Comparison of ENCODE assay signal across 24 mouse cellular contexts in the genomic region with DNA sequence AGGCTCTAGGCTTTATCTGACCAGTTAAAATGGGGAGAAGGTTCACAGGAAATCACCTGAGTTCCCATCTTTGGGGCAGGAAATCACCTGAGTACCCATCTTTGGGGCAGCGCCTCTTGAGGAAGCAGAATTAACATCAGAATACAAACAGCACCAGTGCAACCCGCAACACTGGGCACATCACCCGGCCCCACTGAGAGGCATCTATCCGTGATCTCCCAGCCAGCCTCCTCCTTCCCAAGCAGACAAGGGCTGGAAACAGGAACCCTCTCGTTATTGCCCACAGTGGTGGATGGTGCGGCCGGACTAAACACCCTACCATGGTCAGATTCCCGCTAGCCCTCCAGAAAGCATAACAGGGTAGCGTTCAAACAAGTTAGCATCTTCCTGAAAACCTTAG. TPM values are rescaled to one million over a fixed set of nuclear protein-coding genes. Genes with fewer than 3 reads are reported as not detected.
DNase-seq lines count a peak whose midpoint lies in the region; ATAC-seq and TF ChIP-seq lines count a peak whose summit lies in the region.
"Had no signal": no experiment of that assay in that cellular context is flagged by ENCODE, and none has a peak within 500 bp of the region (broad histone marks: within the 10 kb centered on the region; RNA-seq: fewer than 3 reads in every experiment).

No protein-coding gene starts in this region.

- no peak for TF ChIP-seq EP300 in liver, postnatal 0 days (IDR thresholded peaks at IDR 0.05; ENCODE audit: low read depth)

- no peak overlapping the region for H3K4me2 ChIP-seq in forebrain, embryonic 11.5 days (ENCODE audit: low read depth, low read length, severe bottlenecking)
- H3K4me2 ChIP-seq in forebrain, embryonic 14.5 days (ENCODE audit: low read length): no peak overlapping the region
- H3K4me2 ChIP-seq in liver, postnatal 0 days (ENCODE audit: low read depth, low read length): no peak overlapping the region
- no peak overlapping the region for H3K4me2 ChIP-seq in liver, embryonic 11.5 days
- H3K4me2 ChIP-seq: embryonic facial prominence, embryonic 12.5 days; forebrain, embryonic 12.5 days; forebrain, embryonic 15.5 days had no signal

- DNase-seq in forebrain, embryonic 11.5 days (ENCODE audit: low spot score): peak; percentile 46
- no peak for DNase-seq in forebrain, embryonic 14.5 days (ENCODE audit: low spot score)
- DNase-seq in heart, embryonic 10.5 days (ENCODE audit: low spot score): peak; percentile 57
- no peak for DNase-seq in heart, postnatal 14 days
- DNase-seq in liver, postnatal 0 days: peak; percentile 8
- no peak for DNase-seq in liver, embryonic 11.5 days (ENCODE audit: low spot score)
- DNase-seq: adrenal gland, adult 8-10 months; adrenal gland, postnatal 14 days; adrenal gland, postnatal 36 days; B cell, adult 2 months; cerebellum, adult 11-12 months; cerebellum, adult 2 months; cerebellum, adult 9-10 months; cerebellum, postnatal 10 days; cerebellum, postnatal 25 days; forebrain, postnatal 0 days had no signal

- H3K4me3 ChIP-seq in forebrain, embryonic 11.5 days (ENCODE audit: low read depth, low read length): no peak overlapping the region
- H3K4me3 ChIP-seq in forebrain, embryonic 14.5 days (ENCODE audit: low read depth, low read length): no peak overlapping the region
- no peak overlapping the region for H3K4me3 ChIP-seq in heart, embryonic 10.5 days
- no peak overlapping the region for H3K4me3 ChIP-seq in liver, postnatal 0 days (ENCODE audit: low read depth, low read length)
- H3K4me3 ChIP-seq in liver, embryonic 11.5 days (ENCODE audit: low read depth, low read length): no peak overlapping the region
- H3K4me3 ChIP-seq: embryonic facial prominence, embryonic 10.5 days; embryonic facial prominence, embryonic 12.5 days; forebrain, embryonic 12.5 days; forebrain, embryonic 15.5 days had no signal

- peaks cover 2% of the 10 kb centered on the region; the same call in 1 of the 2 replicates for H3K27me3 ChIP-seq in forebrain, embryonic 11.5 days (ENCODE audit: control insufficient read depth, insufficient read depth, low read length)
- no peaks in the 10 kb centered on the region; the same call in 1 of the 2 replicates for H3K27me3 ChIP-seq in forebrain, embryonic 14.5 days (replicated peaks; ENCODE audit: control insufficient read depth, insufficient read depth, low read length)
- H3K27me3 ChIP-seq in heart, embryonic 10.5 days (ENCODE audit: insufficient read depth, poor library complexity, severe bottlenecking): peaks cover 28% of the 10 kb centered on the region
- H3K27me3 ChIP-seq in liver, postnatal 0 days (ENCODE audit: insufficient read depth, low read length): 0 out of 2 replicates have a peak, but pooled peaks cover 8% of the 10 kb centered on the region
- H3K27me3 ChIP-seq in liver, embryonic 11.5 days (replicated peaks; ENCODE audit: control insufficient read depth, insufficient read depth, low read length): 0 out of 2 replicates have a peak, but pooled peaks cover 3% of the 10 kb centered on the region
- H3K27me3 ChIP-seq: forebrain, embryonic 15.5 days had no signal

- 84% methylated on average over 9 of the region's 9 CpGs for WGBS in forebrain, embryonic 11.5 days
- WGBS in forebrain, embryonic 14.5 days: 84% methylated on average over 9 of the region's 9 CpGs
- 84% methylated on average over 9 of the region's 9 CpGs for WGBS in heart, embryonic 10.5 days
- WGBS in liver, postnatal 0 days (ENCODE audit: insufficient replicate concordance): 71% methylated on average over 9 of the region's 9 CpGs
- 78% methylated on average over 9 of the region's 9 CpGs for WGBS in liver, embryonic 11.5 days

- H3K9ac ChIP-seq in forebrain, embryonic 11.5 days (ENCODE audit: low read length): no peak overlapping the region
- H3K9ac ChIP-seq in forebrain, embryonic 14.5 days (ENCODE audit: low read length): no peak overlapping the region
- no peak overlapping the region for H3K9ac ChIP-seq in liver, postnatal 0 days (replicated peaks)
- no peak overlapping the region for H3K9ac ChIP-seq in liver, embryonic 11.5 days (ENCODE audit: low read depth, low read length)
- H3K9ac ChIP-seq: embryonic facial prominence, embryonic 12.5 days; forebrain, embryonic 12.5 days; forebrain, embryonic 15.5 days; forebrain, postnatal 0 days had no signal

- H3K27ac ChIP-seq in forebrain, embryonic 11.5 days (ENCODE audit: low read depth, low read length): no peak overlapping the region
- no peak overlapping the region for H3K27ac ChIP-seq in forebrain, embryonic 14.5 days (ENCODE audit: low read depth, low read length)
- H3K27ac ChIP-seq in heart, embryonic 10.5 days: no peak overlapping the region
- H3K27ac ChIP-seq in liver, postnatal 0 days (ENCODE audit: low read depth): no peak overlapping the region
- no peak overlapping the region for H3K27ac ChIP-seq in liver, embryonic 11.5 days (ENCODE audit: low read depth, low read length)
- H3K27ac ChIP-seq: embryonic facial prominence, embryonic 10.5 days; embryonic facial prominence, embryonic 12.5 days; forebrain, embryonic 12.5 days; forebrain, embryonic 15.5 days had no signal

- ATAC-seq in forebrain, embryonic 11.5 days (replicated peaks; ENCODE audit: low FRiP score): no peak
- no peak for ATAC-seq in forebrain, embryonic 14.5 days
- ATAC-seq in liver, postnatal 0 days: no peak
- no peak for ATAC-seq in liver, embryonic 11.5 days (replicated peaks; ENCODE audit: low FRiP score)
- ATAC-seq: activated CD4-positive, CD25-positive, alpha-beta regulatory T cell, adult 4 months; CD4-positive, CD25-positive, alpha-beta regulatory T cell, adult 4 months; forebrain, embryonic 15.5 days; forebrain, postnatal 0 days; Patski had no signal

- H3K36me3 ChIP-seq in forebrain, embryonic 11.5 days (ENCODE audit: control insufficient read depth, insufficient read depth, low read length): no peaks in the 10 kb centered on the region
- H3K36me3 ChIP-seq in forebrain, embryonic 14.5 days (ENCODE audit: control insufficient read depth, insufficient read depth, low read length): no peaks in the 10 kb centered on the region
- H3K36me3 ChIP-seq in heart, embryonic 10.5 days: no peaks in the 10 kb centered on the region
- H3K36me3 ChIP-seq in liver, postnatal 0 days (replicated peaks; ENCODE audit: insufficient read depth, low read length): no peaks in the 10 kb centered on the region
- no peaks in the 10 kb centered on the region for H3K36me3 ChIP-seq in liver, embryonic 11.5 days (ENCODE audit: control insufficient read depth, insufficient read depth, low read length)
- H3K36me3 ChIP-seq: embryonic facial prominence, embryonic 10.5 days; embryonic facial prominence, embryonic 12.5 days; forebrain, embryonic 12.5 days; forebrain, embryonic 15.5 days; G1E had no signal

- intact Hi-C loops in heart, postnatal 14 days (cut with DNase I): no loop called here

- no peaks in the 10 kb centered on the region for H3K9me3 ChIP-seq in forebrain, embryonic 11.5 days (ENCODE audit: control insufficient read depth, low read length)
- H3K9me3 ChIP-seq in forebrain, embryonic 14.5 days (replicated peaks; ENCODE audit: control insufficient read depth, low read length): no peaks in the 10 kb centered on the region
- no peaks in the 10 kb centered on the region for H3K9me3 ChIP-seq in heart, embryonic 10.5 days
- no peaks in the 10 kb centered on the region for H3K9me3 ChIP-seq in liver, postnatal 0 days (ENCODE audit: low read length)
- no peaks in the 10 kb centered on the region for H3K9me3 ChIP-seq in liver, embryonic 11.5 days (ENCODE audit: control insufficient read depth, low read length)
- H3K9me3 ChIP-seq: embryonic facial prominence, embryonic 10.5 days; embryonic facial prominence, embryonic 12.5 days; forebrain, embryonic 12.5 days; forebrain, embryonic 15.5 days; G1E had no signal

- no peak for TF ChIP-seq CTCF in liver, postnatal 0 days (IDR thresholded peaks at IDR 0.05; ENCODE audit: low read depth)

- H3K4me1 ChIP-seq in forebrain, embryonic 11.5 days (replicated peaks; ENCODE audit: control insufficient read depth, insufficient read depth, low read length): peaks cover 8% of the 10 kb centered on the region; the same call in 1 of the 2 replicates
- H3K4me1 ChIP-seq in forebrain, embryonic 14.5 days (ENCODE audit: control insufficient read depth, insufficient read depth, low read length): peaks cover 22% of the 10 kb centered on the region
- peaks cover 8% of the 10 kb centered on the region; the same call in 1 of the 2 replicates for H3K4me1 ChIP-seq in heart, embryonic 10.5 days
- no peaks in the 10 kb centered on the region for H3K4me1 ChIP-seq in liver, postnatal 0 days (ENCODE audit: insufficient read depth)
- H3K4me1 ChIP-seq in liver, embryonic 11.5 days (replicated peaks; ENCODE audit: control insufficient read depth, insufficient read depth, low read length): no peaks in the 10 kb centered on the region

RNA-seq across cellular contexts. Expression of gene Top1, which starts 57.3 kb away (rescaled TPM):
- polyA plus RNA-seq in forebrain, embryonic 11.5 days (2014; fragmentation: Nextera tagmentation; extraction: Ambion mirVana): 118 and 140 TPM in 2 replicates
- polyA plus RNA-seq in forebrain, embryonic 14.5 days (2014; fragmentation: Nextera tagmentation; extraction: Ambion mirVana): 84.0 and 85.1 TPM in 2 replicates
- polyA plus RNA-seq in heart, embryonic 10.5 days (2016; fragmentation: Nextera tagmentation; extraction: Ambion mirVana): 54.7 and 69.5 TPM in 2 replicates
- total RNA-seq in heart, postnatal 14 days (2021): 10 to 100 TPM; 59.1 to 60.9 TPM
- polyA plus RNA-seq in liver, postnatal 0 days (2015; fragmentation: Nextera tagmentation; extraction: Ambion mirVana): 30.1 and 30.5 TPM in 2 replicates
- polyA plus RNA-seq in liver, embryonic 11.5 days (2014; fragmentation: Nextera tagmentation; extraction: Ambion mirVana): 84.1 and 89.8 TPM in 2 replicates

Comparison
In these comparisons a context has a peak if more than half of its experiments do, and no peak if none do; other contexts are left out.
1. DNase-seq: peak in forebrain, embryonic 11.5 days (single experiment), heart, embryonic 10.5 days (single experiment) and liver, postnatal 0 days (single experiment); none in forebrain, embryonic 14.5 days (single experiment), heart, postnatal 14 days (0 of 2) and liver, embryonic 11.5 days (single experiment).